Mouse (Mus musculus): ENCODE data around the gene Pitpnc1.

- TF ChIP-seq E2F4 (IDR thresholded peaks at IDR 0.05; ENCODE audit: insufficient replicate concordance, low read depth, low read length) (no peak), CTCF (conservative IDR thresholded peaks at IDR 0.05 in 1 of 2, IDR thresholded peaks at IDR 0.05 in 1 of 2; ENCODE audit: low read depth in 2 of 2, low read length in 2 of 2) (no peak; a peak in 1 of 4 replicates), MAX (IDR thresholded peaks at IDR 0.05; ENCODE audit: low read length) (no peak), POLR2A (IDR thresholded peaks at IDR 0.05; ENCODE audit: low read depth, low read length) (no peak), EP300 (IDR thresholded peaks at IDR 0.05; ENCODE audit: low read length) (no peak), POLR2AphosphoS2 (IDR thresholded peaks at IDR 0.05; ENCODE audit: low read depth, low read length) (no peak), TCF12 (IDR thresholded peaks at IDR 0.05; ENCODE audit: low read depth, low read length) (no peak), RCOR1 (conservative IDR thresholded peaks at IDR 0.05; ENCODE audit: low read depth, low read length) (no peak)
Observed at GRCm38 (mm10) chr11:107321819-107322218, 148.7 kb downstream of the Pitpnc1 start.
